Mouse (Mus musculus) hindbrain, embryonic 11.5 days (tissue): ENCODE results near the gene Cyp4a31. TPM values are rescaled to one million over a fixed set of nuclear protein-coding genes. Genes with fewer than 3 reads are reported as not detected.
"Not testable (repeated sequence)": the region's sequence is repeated elsewhere in the genome, so short reads cannot be mapped to it uniquely, and the experiment has no call there.

Experiments used
- ATAC-seq: fragments of 200-750 bp; cut with Nextera tagmentation; 2 replicates; pipeline ENCODE4 v1.8.0; 2017; ENCODE audit warnings: mild to moderate bottlenecking, moderate TSS enrichment, moderate library complexity; ENCODE audit not compliant: low FRiP score
- DNase-seq: peaks from one replicate; pipeline ENCODE4 v3.0.0-alpha.2; 2015; ENCODE audit warnings: low spot score
- H3K27ac ChIP-seq: fragments of 300-500 bp; sonication (generic); 2 replicates; pipeline ENCODE4 v1.5.1; 2014; ENCODE audit warnings: mild to moderate bottlenecking, low read depth, low read length
- H3K27me3 ChIP-seq: fragments of 300-500 bp; sonication (generic); 2 replicates; pipeline ENCODE4 v1.6.1; 2014; ENCODE audit warnings: mild to moderate bottlenecking, low read length, moderate library complexity, mixed read lengths; ENCODE audit not compliant: control insufficient read depth, insufficient read depth
- H3K36me3 ChIP-seq: fragments of 300-500 bp; sonication (generic); 2 replicates; pipeline ENCODE4 v1.6.1; 2014; ENCODE audit warnings: mild to moderate bottlenecking, low read length, moderate library complexity, mixed read lengths; ENCODE audit not compliant: control insufficient read depth, insufficient read depth
- H3K4me1 ChIP-seq: fragments of 300-500 bp; sonication (generic); replicated peaks from 2 replicates; pipeline ENCODE4 v1.6.1; 2014; ENCODE audit warnings: low read length, mixed read lengths; ENCODE audit not compliant: control insufficient read depth, insufficient read depth
- H3K4me2 ChIP-seq: fragments of 300-500 bp; sonication (generic); replicated peaks from 2 replicates; pipeline ENCODE4 v1.6.1; 2014; ENCODE audit warnings: mild to moderate bottlenecking, low read depth, low read length
- H3K4me3 ChIP-seq: fragments of 300-500 bp; sonication (generic); 2 replicates; pipeline ENCODE4 v1.5.1; 2014; ENCODE audit warnings: low read depth, low read length
- H3K9ac ChIP-seq: fragments of 300-500 bp; sonication (generic); 2 replicates; pipeline ENCODE4 v1.6.1; 2014; ENCODE audit warnings: low read depth, low read length
- H3K9me3 ChIP-seq: fragments of 300-500 bp; sonication (generic); 2 replicates; pipeline ENCODE4 v1.6.1; 2016; ENCODE audit warnings: low read length; ENCODE audit not compliant: control insufficient read depth
- WGBS: fragments of 180-500 bp; shearing (Covaris S2); extraction: QIAGEN DNeasy Blood & Tissue Kit; methylation state at CpG from one replicate; pipeline ENCODE4 v1.1.7; 2014; 5-methylcytosine and 5-hydroxymethylcytosine counted together
- polyA plus RNA-seq: library from polyadenylated mRNA; unstranded; fragments of >200 nt; fragmentation: Nextera tagmentation; extraction: Ambion mirVana; gene quantifications from 2 replicates; pipeline ENCODE4 v1.2.1, GENCODE M21; 2014

Cyp4a31 gene
- not detected in 2 replicates for polyA plus RNA-seq

DNA sequence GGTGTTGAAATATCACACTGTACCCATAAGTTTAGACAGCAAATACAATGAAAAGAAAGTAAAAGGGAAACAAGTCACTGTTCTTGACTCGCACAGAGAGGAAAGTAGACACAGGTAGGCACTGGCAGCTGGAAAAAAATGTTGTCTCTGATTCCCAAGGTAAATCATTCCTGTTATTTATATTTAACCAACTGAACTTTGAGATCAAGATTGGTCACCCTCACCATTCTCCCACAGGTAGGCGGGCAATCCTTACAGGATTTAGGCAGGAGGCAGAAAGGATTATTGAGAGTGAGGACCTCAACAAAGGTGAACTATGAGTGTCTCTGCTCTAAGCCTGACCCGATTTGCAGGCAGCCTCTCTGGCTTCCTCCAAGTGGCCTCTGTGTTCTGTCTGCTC, at the start of gene Cyp4a31:
Cyp4a31 (plus strand) TSS at position 249 of the 400 bp plus-strand sequence.
- Histone ChIP-seq H3K9ac (no peak within 1 kb of the TSS), H3K9me3 (no peaks in the 10 kb centered on the region), H3K27ac (no peak within 1 kb of the TSS), H3K4me1 (no peaks in the 10 kb centered on the region), H3K4me2 (no peak within 1 kb of the TSS), H3K27me3 (no peaks in the 10 kb centered on the region), H3K36me3 (no peaks in the 10 kb centered on the region), H3K4me3 (no peak within 1 kb of the TSS)
- no peak for ATAC-seq
- 84% methylated on average over 3 of the region's 3 CpGs for WGBS
- no peak for DNase-seq

DNA sequence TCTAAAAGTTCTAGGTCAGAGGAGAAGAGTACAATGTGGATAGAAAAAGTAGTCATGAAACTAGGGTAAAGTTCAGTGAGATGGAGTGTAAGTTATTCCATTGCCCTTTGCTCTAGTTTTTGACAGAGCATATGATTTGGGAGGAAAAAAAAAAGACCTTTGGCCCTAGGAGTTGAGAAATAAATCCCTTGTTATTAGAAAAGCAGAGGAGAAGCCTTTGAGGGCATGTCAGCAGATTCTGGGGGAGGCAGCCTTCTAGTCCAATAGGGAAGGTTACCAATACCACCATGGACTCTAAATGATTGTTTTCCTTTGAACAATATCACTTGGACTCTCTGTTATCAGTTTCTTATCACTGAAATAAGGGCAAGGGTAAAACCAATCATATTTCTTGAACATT, 49.5 kb upstream of the Cyp4a31 start:
- not testable (repeated sequence) for H3K9me3 ChIP-seq, DNase-seq, H3K4me3 ChIP-seq, H3K27me3 ChIP-seq, H3K4me1 ChIP-seq, ATAC-seq, H3K4me2 ChIP-seq, H3K36me3 ChIP-seq, H3K27ac ChIP-seq, H3K9ac ChIP-seq

DNA sequence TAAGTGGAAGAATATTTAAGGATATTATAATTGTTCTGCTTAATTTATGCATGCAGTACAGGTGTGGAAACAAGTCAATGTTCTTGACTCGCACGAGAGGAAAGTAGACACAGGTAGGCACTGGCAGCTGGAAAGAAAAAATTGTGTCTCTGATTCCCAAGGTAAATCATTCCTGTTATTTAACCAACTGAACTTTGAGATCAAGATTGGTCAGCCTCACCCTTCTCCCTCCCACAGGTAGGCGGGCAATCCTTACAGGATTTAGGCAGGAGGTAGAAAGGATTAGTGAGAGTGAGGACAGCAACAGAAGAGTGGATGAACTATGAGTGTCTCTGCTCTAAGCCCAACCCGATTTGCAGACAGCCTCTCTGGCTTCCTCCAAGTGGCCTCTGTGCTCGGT, 45.4 kb upstream of the Cyp4a31 start, which contains the start of gene Cyp4a10:
Cyp4a10 (plus strand) TSS at position 265 of the 400 bp plus-strand sequence.
- H3K36me3 ChIP-seq, H3K27me3 ChIP-seq, H3K27ac ChIP-seq, ATAC-seq, H3K9me3 ChIP-seq, H3K4me3 ChIP-seq, H3K9ac ChIP-seq, DNase-seq, H3K4me2 ChIP-seq, H3K4me1 ChIP-seq: not testable (repeated sequence)
- WGBS, result 88% methylated on average over 5 of the region's 5 CpGs

DNA sequence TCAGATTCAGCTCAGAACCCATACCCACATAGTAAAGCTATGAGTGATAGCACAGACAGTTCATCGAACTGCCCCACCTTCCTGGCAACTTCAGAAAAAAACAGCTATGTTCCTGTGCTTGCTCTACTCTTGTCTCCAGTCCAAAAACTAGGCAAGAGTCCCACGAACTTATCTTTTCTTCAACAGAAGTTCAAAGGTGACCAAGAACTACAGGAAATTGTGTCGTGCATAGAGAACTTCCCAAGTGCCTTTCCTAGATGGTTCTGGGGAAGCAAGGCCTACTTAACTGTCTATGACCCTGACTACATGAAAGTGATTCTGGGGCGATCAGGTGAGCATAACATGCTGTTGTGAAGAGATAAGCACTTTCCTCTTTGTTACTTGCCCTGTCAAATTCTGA, 44.0 kb upstream of the Cyp4a31 start:
- Histone ChIP-seq H3K4me2 (no peak overlapping the region), H3K9me3 (no peaks in the 10 kb centered on the region), H3K4me1 (no peaks in the 10 kb centered on the region), H3K27ac (no peak overlapping the region), H3K9ac (no peak overlapping the region), H3K27me3 (no peaks in the 10 kb centered on the region), H3K4me3 (no peak overlapping the region), H3K36me3 (no peaks in the 10 kb centered on the region)
- ATAC-seq (no peak), DNase-seq (no peak)
- 77% methylated on average over 4 of the region's 4 CpGs for WGBS

DNA sequence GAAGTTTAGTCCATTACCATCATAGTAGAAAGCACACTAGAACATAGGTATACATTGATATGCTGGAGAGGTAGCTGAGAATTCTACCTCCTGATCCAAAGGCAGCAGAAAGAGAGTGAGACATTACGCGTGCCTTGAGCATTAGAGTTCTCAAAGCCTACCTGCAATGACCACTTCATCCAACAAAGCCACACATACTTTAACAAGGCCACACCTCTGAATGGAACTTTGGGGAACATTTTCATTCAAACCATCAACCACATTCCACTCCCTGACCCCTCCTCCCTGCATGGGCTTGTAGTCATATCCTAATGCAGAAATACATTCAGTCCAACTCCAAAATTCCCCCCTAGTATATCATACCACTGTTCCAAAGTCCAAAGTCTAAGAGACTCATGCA, 41.7 kb upstream of the Cyp4a31 start:
- WGBS, result 95% methylated on average over 2 of the region's 2 CpGs
- H3K9me3 ChIP-seq, result no peaks in the 10 kb centered on the region
- H3K4me3 ChIP-seq, result no peak overlapping the region
- H3K36me3 ChIP-seq, result no peaks in the 10 kb centered on the region
- no peak overlapping the region for H3K27ac ChIP-seq
- DNase-seq (no peak), ATAC-seq (no peak)
- H3K9ac ChIP-seq, result no peak overlapping the region
- no peak overlapping the region for H3K4me2 ChIP-seq
- H3K27me3 ChIP-seq, result no peaks in the 10 kb centered on the region
- H3K4me1 ChIP-seq, result no peaks in the 10 kb centered on the region

DNA sequence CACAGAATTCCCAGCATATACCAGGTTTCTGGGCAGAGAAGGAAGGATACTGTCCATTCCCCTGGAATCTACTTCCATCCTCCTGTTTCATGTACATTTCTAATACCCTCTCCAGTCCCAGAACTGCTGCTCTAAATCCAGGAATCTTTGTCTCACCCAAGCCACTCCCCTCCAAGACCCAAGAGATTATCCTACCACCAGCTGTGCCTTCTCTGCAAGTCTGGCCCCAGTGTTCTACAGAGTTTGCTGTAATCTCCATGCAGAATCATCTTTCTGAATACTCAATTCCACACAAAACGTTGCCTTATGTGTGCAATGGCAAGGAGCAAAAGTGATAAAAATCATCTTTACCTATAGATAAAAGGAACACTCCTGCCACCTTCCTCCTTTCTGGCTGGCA, 18.3 kb upstream of the Cyp4a31 start:
- Histone ChIP-seq H3K9ac (no peak overlapping the region), H3K4me3 (no peak overlapping the region), H3K36me3 (no peaks in the 10 kb centered on the region), H3K4me1 (no peaks in the 10 kb centered on the region), H3K27me3 (no peaks in the 10 kb centered on the region), H3K27ac (no peak overlapping the region), H3K9me3 (no peaks in the 10 kb centered on the region), H3K4me2 (no peak overlapping the region)
- DNase-seq, result no peak
- WGBS, result 50% methylated on average over 1 of the region's 1 CpGs
- no peak for ATAC-seq

DNA sequence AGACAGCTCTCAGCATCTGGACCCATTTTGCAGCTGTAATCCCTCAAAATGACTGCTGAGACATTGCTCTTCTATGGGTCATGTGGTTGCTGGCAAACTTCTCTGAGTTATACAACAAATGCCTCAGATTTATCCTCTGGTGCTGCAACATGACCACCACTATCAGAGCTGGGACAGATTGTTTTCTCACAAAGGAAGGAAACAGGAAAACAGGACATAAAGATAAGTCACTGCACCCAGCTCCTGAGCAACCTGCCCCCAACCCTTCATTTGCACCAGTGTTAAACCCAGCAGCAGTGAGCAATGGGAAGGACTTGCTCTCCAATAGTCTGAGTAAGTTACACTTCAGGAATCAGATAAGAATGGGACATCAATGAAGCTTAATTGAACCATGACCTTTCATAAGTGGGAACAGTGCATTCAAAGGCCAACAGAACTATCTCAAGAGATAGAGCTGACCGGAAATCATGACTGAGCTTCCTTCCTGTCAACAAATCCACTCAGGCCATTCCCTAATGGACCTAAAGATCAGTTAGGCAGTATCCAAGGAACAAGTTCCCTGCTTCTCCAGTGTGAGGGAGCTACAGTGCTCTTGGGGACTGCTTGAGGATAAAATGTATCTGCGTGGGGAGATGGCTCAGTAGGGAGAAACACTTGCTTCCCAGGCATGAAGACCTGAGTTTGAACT, 17.2 kb upstream of the Cyp4a31 start:
- Histone ChIP-seq H3K4me1 (no peaks in the 10 kb centered on the region), H3K36me3 (no peaks in the 10 kb centered on the region), H3K9ac (no peak overlapping the region), H3K27ac (no peak overlapping the region), H3K4me2 (no peak overlapping the region), H3K9me3 (no peaks in the 10 kb centered on the region), H3K4me3 (no peak overlapping the region), H3K27me3 (no peaks in the 10 kb centered on the region)
- WGBS, result 78% methylated on average over 2 of the region's 2 CpGs
- ATAC-seq (no peak), DNase-seq (no peak)

DNA sequence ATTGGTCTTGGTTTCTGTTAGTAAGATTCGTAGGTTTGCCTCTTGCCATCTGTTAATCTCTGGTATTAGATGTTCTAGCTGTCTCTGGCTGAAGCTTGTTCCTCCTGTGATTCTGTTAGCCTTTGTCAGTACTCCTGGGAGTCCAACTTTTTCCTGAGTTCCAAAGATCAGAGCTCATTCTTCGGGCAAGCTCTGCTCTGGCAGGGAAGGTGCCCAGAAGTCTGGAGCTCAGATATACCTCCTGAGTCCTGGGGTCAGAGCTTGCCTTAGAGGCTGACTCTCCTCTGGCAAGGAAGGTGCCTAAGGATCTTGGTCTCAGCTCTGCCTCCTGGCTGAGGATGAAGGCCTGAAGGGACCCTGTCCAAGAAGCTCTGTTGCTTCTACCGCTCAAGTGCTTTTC, 10.7 kb upstream of the Cyp4a31 start:
- Histone ChIP-seq H3K4me1 (no peaks in the 10 kb centered on the region), H3K4me2 (no peak overlapping the region), H3K27ac (no peak overlapping the region), H3K9ac (no peak overlapping the region), H3K4me3 (no peak overlapping the region), H3K36me3 (no peaks in the 10 kb centered on the region), H3K9me3 (no peaks in the 10 kb centered on the region), H3K27me3 (no peaks in the 10 kb centered on the region)
- ATAC-seq, result no peak
- 86% methylated on average over 3 of the region's 3 CpGs for WGBS
- no peak for DNase-seq

DNA sequence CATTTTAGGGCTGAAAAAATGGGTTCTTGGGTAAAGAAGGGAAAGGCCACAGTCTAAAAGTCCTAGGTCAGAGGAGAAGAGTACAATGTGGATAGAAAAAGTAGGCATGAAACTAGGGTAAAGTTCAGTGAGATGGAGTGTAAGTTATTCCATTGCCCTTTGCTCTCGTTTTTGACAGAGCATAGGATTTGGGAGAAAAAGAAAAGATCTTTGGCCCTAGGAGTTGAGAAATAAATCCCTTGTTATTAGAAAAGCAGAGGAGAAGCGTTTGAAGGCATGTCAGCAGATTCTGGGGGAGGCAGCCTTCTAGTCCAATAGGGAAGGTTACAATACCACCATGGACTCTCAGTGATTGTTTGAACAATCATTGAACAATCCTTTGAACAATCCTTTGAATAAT, 7.9 kb upstream of the Cyp4a31 start:
- 76% methylated on average over 2 of the region's 2 CpGs for WGBS
- Histone ChIP-seq H3K27me3 (no peaks in the 10 kb centered on the region), H3K4me1 (no peaks in the 10 kb centered on the region), H3K4me2 (no peak overlapping the region), H3K27ac (no peak overlapping the region), H3K4me3 (no peak overlapping the region), H3K9ac (no peak overlapping the region), H3K36me3 (no peaks in the 10 kb centered on the region), H3K9me3 (no peaks in the 10 kb centered on the region)
- ATAC-seq (no peak), DNase-seq (no peak)
